Mouse (Mus musculus): ENCODE results near the gene Nus1. TPM values are rescaled to one million over a fixed set of nuclear protein-coding genes. Genes with fewer than 3 reads are reported as not detected.

Nus1 gene
- polyA plus RNA-seq (2017; shearing (Covaris generic)): 5.6 TPM

DNA sequence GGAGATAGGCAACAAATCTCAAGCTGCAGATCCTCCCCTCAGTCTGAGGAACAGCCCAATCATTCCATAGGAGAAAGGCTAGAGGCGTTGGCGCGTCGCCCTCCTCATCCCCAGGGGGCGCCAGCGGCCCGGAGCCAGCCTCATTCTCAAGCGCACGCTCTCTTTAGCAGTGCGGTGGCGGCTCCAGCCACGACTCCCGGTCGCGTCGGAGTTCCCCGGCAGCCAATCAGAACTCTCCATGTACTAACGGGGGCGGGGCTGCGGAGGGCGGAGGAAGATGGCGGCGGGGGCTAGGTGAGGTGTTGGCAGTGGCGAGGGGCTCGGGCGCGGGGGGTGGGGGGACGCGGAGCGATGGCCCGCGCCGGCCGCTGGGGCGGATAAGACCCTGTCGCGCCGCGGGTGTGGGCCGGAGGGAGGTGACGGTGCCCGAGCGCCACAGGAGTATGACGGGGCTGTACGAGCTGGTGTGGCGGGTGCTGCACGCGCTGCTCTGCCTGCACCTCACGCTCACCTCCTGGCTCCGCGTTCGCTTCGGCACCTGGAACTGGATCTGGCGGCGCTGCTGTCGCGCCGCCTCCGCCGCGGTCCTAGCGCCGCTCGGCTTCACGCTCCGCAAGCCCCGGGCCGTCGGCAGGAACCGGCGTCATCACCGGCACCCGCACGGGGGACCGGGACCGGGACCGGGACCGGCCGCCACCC, at the start of gene Nus1:
Gene Nus1 (plus strand): TSS at position 249 of the 699 bp plus-strand sequence.

DNA sequence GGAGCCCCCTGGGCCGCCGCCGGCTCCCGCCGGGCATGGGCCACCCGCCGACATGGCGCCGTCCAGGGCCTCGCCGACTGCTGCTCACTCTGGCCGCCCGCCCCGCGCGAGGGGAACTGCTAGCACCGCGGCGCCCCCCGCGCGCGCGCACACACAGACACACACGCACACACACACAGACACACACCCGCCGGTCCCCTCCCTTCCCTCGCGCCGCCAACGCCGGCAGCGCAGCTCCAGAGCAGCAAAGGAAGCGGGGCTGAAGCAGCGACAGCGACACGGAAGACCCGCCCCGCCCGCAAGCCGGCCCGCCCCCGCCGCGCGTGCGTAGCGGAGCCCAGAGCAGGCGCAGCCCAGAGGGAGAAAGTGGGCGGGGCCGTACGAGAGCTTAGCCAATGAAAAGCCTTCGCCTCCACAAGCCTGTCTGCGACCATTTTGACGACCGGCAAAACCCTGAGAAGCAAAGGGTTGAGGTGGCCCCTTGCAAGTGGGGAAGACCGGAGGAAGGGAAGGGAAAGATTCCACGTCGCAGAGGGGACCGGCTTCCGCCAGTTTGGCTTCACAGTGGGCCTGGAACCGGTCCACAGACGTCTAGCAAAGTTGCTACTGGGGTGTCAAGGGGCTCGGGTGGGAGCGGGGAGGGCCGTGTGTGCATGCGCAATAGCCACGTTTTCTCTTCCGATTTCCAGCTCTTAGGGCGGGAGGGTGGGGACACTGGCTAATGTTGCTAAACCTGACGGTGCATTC, 35.3 kb upstream of the Nus1 start, which contains the start of gene Gopc:
Gene Gopc (minus strand): TSS at position 280 of the 747 bp plus-strand sequence.

DNA sequence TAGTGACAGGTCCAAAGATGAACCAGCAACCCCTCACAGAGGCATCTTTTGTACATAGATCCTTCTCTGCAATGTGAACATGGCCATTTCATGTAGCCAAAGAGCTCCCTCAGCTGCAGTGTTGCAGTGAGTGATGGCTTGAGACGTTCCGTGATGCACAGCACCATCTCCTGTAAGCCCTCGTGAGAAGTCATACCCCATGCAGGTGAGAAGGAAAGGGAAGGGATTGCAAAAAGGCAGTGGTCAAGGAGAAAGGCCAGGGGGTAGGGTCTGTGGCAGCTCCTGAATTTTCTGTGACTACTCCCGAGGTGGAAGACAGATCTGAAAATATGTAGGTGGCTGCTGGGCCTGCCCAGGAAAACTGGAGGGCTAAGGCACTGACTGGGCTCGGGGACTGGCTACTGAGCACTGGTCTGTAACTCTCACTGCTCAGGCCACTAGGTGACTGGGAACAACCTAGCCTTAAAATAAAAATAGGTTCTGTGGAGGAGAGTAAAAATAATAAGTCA, 28.4 kb upstream of the Nus1 start, which contains the start of gene Nepn:
Gene Nepn (plus strand): TSS at position 51 of the 509 bp plus-strand sequence.

Other genes with a start within 250 kb of the Nus1 start
- gene Ros1, start 222.3 kb upstream of the Nus1 start, polyA plus RNA-seq (2017; shearing (Covaris generic)): not detected
- gene Dcbld1, start 183.9 kb upstream of the Nus1 start, polyA plus RNA-seq (2017; shearing (Covaris generic)): not detected
- gene Gm26741, start 58.8 kb upstream of the Nus1 start, polyA plus RNA-seq (2017; shearing (Covaris generic)): not detected
- 5.3 TPM for gene Gopc, start 35.4 kb upstream of the Nus1 start, polyA plus RNA-seq (2017; shearing (Covaris generic))
- not detected for gene Nepn, start 28.6 kb upstream of the Nus1 start, polyA plus RNA-seq (2017; shearing (Covaris generic))

All from activated CD4-positive, CD25-positive, alpha-beta regulatory T cell, adult 9 weeks (primary cell).